Mouse (Mus musculus) cerebellum, adult 2 months (tissue): ENCODE results near the gene Tmem179b. TPM values are rescaled to one million over a fixed set of nuclear protein-coding genes. Genes with fewer than 3 reads are reported as not detected.

Experiments
- DNase-seq, 2 experiments: peaks; one replicate each; pipeline ENCODE4 v3.0.0; 2021
- H3K27ac ChIP-seq: fragments of 200-500 bp; 2 replicates; pipeline ENCODE4 v1.5.1; 2012; ENCODE audit warnings: low read length, control low read depth, inconsistent platforms; ENCODE audit not compliant: insufficient read depth
- H3K27me3 ChIP-seq: fragments of 200-500 bp; 2 replicates; pipeline ENCODE4 v1.6.1; 2012; ENCODE audit warnings: inconsistent platforms, mild to moderate bottlenecking, low read length, moderate library complexity; ENCODE audit not compliant: control insufficient read depth, insufficient read depth
- H3K4me1 ChIP-seq: fragments of 200-500 bp; 2 replicates; pipeline ENCODE4 v1.6.1; 2011; ENCODE audit warnings: low read length; ENCODE audit not compliant: control insufficient read depth, insufficient read depth
- H3K4me3 ChIP-seq: fragments of 200-500 bp; replicated peaks from 2 replicates; pipeline ENCODE3; 2011; ENCODE audit warnings: mild to moderate bottlenecking, low read depth, low read length, control low read depth; ENCODE audit not compliant: insufficient read depth
- CTCF ChIP-seq: fragments of 200-500 bp; IDR thresholded peaks from 2 replicates; pipeline ENCODE4 v1.5.1; 2011; ENCODE audit warnings: low read depth, mild to moderate bottlenecking, control low read depth, low read length, moderate library complexity, borderline replicate concordance; ENCODE audit not compliant: insufficient read depth
- POLR2A ChIP-seq: fragments of 200-500 bp; IDR thresholded peaks from 2 replicates; pipeline ENCODE4 v1.6.1; 2011; ENCODE audit warnings: low read length, control low read depth, borderline replicate concordance; ENCODE audit not compliant: insufficient read depth
- WGBS: fragments of 180-500 bp; shearing (Covaris S2); methylation state at CpG from one replicate; pipeline ENCODE4 v1.1.7; 2018; 5-methylcytosine and 5-hydroxymethylcytosine counted together
- polyA plus RNA-seq: library from polyadenylated mRNA; depleted of rRNA; stranded (reverse); fragments of >200 nt; gene quantifications from 2 replicates; pipeline ENCODE4 v1.2.3, GENCODE M21; 2012

Tmem179b gene
- polyA plus RNA-seq, 1 experiment: 15.9 TPM

DNA sequence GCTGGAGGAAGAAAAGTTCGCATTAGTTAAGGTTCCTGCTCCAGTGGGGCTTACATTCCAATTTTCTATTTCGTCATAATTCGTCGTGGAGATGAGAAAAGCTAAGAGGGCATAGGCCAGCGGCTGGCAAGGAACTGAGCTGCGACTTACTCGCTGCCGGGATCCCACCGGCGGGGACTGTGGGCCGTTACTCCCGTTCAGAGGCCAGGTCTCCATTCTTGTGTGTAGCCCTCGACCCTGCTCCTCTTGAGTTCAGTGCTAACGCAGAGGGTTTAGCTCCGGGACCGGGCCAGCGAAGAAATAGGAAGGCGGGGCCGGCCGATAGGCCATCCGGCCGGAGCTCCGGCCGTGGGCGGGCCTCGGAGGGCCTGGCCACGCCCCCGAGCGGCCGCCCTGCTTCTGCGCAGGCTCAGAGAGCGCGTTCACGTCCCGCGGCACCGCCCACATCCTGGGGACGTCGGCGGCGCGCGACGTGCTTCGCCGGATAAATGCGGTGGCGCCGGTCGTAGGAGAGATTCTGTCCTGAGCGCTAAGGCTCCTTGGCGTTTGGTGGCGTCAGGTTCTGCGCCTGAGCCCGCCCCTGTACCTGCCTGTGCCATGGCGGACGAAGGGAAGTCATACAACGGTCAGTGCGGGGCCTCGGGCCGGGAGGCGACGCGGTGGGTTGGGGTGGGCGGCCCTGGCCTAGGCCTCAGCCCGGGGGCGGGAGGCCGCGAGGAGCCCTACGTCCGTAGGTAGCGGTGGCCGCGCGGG is 17.5 kb downstream of the Tmem179b start, which contains the start of gene Nxf1:
Nxf1 (plus strand) TSS at position 439 of the 753 bp plus-strand sequence.
- no peaks in the 10 kb centered on the region for H3K27me3 ChIP-seq
- peak within 1 kb of the TSS; percentile 95 for H3K4me3 ChIP-seq
- no peaks in the 10 kb centered on the region for H3K4me1 ChIP-seq
- DNase-seq: peak; percentile 90 to 91
- H3K27ac ChIP-seq: peak within 1 kb of the TSS; percentile 58; the same call in 1 of the 2 replicates
- TF ChIP-seq POLR2A (peak; percentile 88), CTCF (no peak)
- under 1% methylated on average over 75 of the region's 75 CpGs for WGBS

DNA sequence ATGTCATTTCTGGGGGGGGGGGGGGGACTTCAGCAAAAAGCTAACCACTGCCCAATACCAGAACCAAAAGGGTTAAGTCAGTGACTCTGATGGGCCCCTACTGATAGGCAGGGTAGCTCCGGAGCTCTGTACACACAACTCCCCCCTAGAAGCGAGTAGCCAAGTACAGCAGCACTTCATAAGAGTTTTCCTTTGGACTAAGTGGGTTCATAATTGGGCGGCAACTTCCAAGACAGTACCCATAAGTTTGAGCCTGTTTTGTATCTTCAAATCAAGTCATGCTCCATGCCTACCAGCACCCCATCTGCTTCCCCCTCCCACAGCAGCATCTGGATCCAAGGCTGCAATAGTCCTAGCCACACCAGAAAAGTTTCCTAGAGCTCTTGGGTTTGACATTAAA is 18.6 kb downstream of the Tmem179b start:
- H3K27me3 ChIP-seq: no peaks in the 10 kb centered on the region
- TF ChIP-seq POLR2A (no peak), CTCF (no peak)
- H3K27ac ChIP-seq: no peak overlapping the region
- H3K4me3 ChIP-seq: no peak overlapping the region
- H3K4me1 ChIP-seq: no peaks in the 10 kb centered on the region
- DNase-seq: no peak
- 49% methylated on average over 3 of the region's 3 CpGs for WGBS

DNA sequence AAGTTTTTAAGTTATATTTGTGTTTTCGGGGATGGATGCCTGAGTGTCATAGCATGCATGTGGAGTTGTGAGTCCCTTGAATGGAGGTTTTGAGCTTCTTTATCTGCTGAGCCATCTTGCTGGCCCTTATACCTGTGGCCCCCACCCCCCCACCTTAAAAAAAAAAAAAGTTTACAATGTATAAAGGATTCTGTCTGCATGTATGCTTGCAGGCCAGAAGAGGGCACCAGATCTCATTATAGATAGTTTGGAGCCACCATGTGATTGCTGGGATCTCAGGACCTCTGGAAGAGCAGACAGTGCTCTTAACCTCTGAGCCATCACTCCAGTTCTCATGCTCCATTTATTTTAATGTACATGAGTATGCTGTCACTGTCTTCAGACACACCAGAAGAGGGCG is 26.9 kb downstream of the Tmem179b start:
- H3K27ac ChIP-seq: no peak overlapping the region
- H3K4me1 ChIP-seq: peaks cover 3% of the 10 kb centered on the region; the same call in 1 of the 2 replicates
- no peaks in the 10 kb centered on the region for H3K27me3 ChIP-seq
- 69% methylated on average over 2 of the region's 2 CpGs for WGBS
- TF ChIP-seq POLR2A (no peak), CTCF (no peak)
- H3K4me3 ChIP-seq: no peak overlapping the region
- DNase-seq: no peak

DNA sequence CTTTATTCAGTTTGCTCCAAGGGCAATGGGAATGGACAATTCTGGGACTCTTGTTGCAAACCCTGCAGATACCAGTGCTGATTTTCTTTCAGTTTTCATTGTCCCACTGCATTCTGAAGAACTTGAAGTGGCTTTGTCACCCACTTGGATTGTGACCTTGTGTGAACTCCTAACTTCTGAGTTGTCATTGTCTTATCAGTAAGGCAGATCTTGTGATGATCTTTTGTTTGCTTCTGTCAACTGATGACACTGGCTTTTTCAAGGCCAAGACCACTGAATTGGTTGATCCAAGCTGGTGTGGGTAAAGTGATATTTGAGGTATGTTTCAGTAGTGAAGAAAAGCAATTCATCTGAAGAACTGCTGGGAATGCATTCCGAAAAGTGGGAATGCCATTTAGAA is 28.9 kb downstream of the Tmem179b start:
- Histone ChIP-seq H3K27ac (no peak overlapping the region), H3K4me1 (peaks cover 6% of the 10 kb centered on the region; the same call in 1 of the 2 replicates), H3K4me3 (no peak overlapping the region), H3K27me3 (no peaks in the 10 kb centered on the region)
- WGBS: 100% methylated on average over 1 of the region's 1 CpGs
- TF ChIP-seq CTCF (no peak), POLR2A (no peak)
- DNase-seq: no peak

DNA sequence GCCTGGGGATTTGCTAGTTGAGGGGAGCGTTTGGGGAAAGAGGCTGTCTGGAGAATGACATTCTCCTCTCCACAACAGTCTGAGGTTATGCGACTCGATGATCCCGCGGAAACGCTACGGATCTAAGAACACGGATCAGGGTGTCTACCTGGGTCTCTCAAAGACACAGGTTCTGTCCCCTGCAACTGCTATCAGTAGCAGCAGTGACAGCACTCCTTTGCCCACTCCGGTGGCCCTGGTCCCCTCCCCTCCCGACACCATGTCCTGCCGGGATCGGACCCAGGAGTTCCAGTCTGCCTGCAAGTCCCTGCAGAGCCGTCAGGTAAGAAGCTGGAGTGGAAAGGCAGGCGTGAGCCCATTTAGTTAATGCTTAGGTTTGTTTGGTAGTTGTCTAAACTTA is 32.1 kb downstream of the Tmem179b start:
- TF ChIP-seq CTCF (no peak), POLR2A (no peak)
- Histone ChIP-seq H3K4me3 (peak overlapping the region; percentile 62), H3K27ac (peak overlapping the region; percentile 11; the same call in 1 of the 2 replicates), H3K4me1 (peaks cover 6% of the 10 kb centered on the region; the same call in 1 of the 2 replicates), H3K27me3 (no peaks in the 10 kb centered on the region)
- WGBS: 17% methylated on average over 14 of the region's 14 CpGs
- peak in 1 of 2 experiments; percentile 24 for DNase-seq

DNA sequence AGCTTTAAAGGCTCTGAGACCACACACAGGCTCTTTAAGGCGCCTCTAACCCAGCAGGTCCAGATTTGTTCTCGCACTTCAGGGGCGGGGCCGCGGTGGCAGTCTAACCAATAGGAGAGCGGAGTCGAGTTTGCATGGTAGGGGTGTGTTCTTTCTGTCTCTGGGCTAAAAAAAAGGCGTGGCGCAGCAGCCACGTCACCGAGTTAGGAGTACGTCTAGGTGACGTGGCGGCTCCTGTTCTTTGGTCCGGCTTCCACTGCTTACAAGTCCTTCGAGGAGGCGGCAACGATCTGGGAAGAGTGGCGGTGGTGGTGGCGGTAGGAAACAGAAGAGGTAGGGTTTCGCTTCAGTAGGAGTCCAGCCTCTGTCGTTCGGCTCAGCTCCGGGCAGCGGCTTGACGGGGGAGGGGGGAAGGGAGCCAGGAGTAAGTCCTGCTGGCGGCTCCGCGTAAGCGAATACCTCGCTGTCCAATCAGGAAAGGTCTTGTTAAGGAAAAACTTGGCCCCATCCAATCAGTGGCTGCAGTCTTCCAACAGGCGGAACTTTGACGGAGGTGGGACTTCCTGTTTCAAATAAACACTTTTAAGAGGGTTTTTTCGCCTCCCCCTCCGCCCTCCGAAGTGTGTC is 32.9 kb downstream of the Tmem179b start, which contains the start of gene Stx5a:
Stx5a (plus strand) TSS at position 171 of the 627 bp plus-strand sequence.
- H3K4me3 ChIP-seq: peak within 1 kb of the TSS; percentile 62
- no peaks in the 10 kb centered on the region for H3K27me3 ChIP-seq
- WGBS: under 1% methylated on average over 36 of the region's 36 CpGs
- DNase-seq: peak; percentile 96 to 97
- TF ChIP-seq CTCF: no peak
- TF ChIP-seq POLR2A: peak; percentile 54; the same call in 1 of the 2 replicates
- peak within 1 kb of the TSS; percentile 77 for H3K27ac ChIP-seq
- H3K4me1 ChIP-seq: peaks cover 6% of the 10 kb centered on the region; the same call in 1 of the 2 replicates

DNA sequence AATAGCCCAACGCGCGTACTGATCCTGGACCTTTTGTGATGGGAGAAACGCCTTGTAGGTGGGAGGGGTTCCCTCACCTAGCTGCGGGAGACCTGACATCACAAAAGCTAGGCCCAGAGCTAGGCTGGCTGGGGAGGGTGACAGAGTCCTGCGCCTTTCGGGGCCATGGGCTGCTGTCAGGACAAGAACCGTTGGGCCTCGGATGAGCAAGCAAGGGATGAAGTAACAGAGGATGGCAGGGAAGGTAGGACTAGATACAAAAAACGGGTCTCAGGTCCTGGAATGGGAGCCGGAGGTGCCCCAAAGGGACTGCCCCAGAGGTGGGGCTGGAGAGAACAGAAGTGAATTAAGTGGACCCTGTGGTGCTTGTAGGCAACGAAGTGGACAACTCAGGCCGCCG is 33.7 kb downstream of the Tmem179b start, which contains the start of gene 1700092M07Rik:
1700092M07Rik (plus strand) TSS at position 116 of the 400 bp plus-strand sequence.
- TF ChIP-seq POLR2A (no peak), CTCF (no peak)
- Histone ChIP-seq H3K4me1 (peaks cover 6% of the 10 kb centered on the region; the same call in 1 of the 2 replicates), H3K27me3 (no peaks in the 10 kb centered on the region), H3K27ac (peak within 1 kb of the TSS; percentile 77), H3K4me3 (peak within 1 kb of the TSS; percentile 62)
- 50% methylated on average over 14 of the region's 14 CpGs for WGBS
- DNase-seq: peak in 1 of 2 experiments; percentile 33

DNA sequence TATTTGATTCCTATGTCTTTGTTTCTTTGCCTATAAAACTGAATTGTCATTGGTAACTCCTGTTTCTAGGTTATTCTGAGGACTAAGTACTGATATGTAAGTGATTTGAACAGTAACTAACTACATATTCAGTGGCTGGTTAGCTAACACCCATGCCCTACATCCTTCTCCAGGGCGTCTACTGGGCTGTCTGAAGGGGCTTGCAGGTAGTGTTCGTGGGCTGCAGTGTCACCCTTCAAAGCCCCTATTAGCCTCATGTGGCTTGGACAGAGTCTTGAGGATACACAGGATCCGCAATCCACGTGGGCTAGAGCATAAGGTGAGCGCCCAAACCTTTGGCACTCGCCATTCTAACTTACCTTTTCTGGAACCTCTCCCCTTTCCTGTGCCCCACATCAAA is 34.6 kb downstream of the Tmem179b start:
- no peak overlapping the region for H3K27ac ChIP-seq
- no peak overlapping the region for H3K4me3 ChIP-seq
- peaks cover 6% of the 10 kb centered on the region; the same call in 1 of the 2 replicates for H3K4me1 ChIP-seq
- DNase-seq: no peak
- 92% methylated on average over 6 of the region's 6 CpGs for WGBS
- no peaks in the 10 kb centered on the region for H3K27me3 ChIP-seq
- TF ChIP-seq CTCF: no peak
- no peak for TF ChIP-seq POLR2A
